Mouse (Mus musculus) naive thymus-derived CD4-positive, alpha-beta T cell, adult 2 months (primary cell): Measurements from ENCODE around the gene 0610010F05Rik.

ENCODE experiments used
- DNase-seq: peaks from one replicate; pipeline ENCODE4 v3.0.0-alpha.2; 2011; ENCODE audit warnings: low read depth

0610010F05Rik gene

DNA sequence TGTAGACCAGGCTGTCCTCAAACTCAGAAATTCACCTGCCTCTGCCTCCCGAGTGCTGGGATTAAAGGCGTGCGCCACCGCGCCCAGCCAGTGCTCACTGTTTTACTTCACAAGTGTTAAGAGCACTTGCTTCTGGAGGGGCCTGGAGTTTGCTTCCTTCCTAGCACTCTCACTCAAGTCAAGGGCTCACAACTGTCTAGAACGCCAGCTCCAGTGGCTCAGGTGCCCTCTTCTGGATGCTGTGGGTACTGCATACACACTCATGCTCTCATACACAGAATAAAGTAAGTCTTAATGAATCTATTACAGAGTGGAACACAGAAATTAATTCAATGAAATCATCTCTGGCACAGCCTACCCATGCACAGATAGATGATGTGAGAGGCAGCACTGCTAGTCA, 67.7 kb downstream of the 0610010F05Rik start:
- peak; percentile 76 for DNase-seq

- no peak for DNase-seq
Observed at GRCm38 (mm10) chr11:23557039-23557630, 76.3 kb downstream of the 0610010F05Rik start.

GRCm38 (mm10) chr11:23537446-23537845, 96.0 kb downstream of the 0610010F05Rik start:
- DNase-seq = no peak

DNA sequence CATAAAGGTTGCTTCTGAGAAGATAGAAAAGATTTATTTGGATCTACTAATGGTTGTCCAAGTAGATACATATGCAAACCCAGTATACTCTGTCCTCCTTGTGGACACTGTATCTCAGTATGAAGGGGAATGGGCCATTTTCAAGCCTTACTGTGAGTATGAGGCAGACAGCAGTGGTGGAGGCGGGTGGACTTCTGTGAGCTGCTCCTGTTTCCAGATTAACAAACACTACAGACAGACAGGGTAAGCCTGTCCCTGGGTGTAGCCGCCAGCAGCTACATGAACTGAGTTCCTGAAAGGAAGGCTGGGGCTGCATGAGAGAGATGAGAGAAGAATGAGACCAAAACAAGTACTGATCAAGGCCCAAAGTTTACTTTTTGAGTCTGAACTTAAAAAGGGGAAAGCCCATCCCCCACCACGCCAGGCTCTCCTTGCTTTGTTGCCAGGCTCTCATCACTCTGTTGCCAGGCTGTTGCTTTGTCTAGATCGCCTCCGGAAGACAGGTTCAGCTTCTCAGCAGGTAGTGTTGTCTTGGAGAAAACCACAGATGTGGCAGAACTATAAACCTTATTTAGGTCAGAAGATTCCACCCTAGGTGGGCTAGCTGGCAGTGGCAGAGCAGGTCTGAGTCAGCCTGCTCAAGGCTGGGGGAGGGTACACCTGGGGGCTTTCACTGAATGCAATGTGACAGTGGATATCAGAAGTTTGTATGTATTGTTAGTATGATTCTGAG, 112.8 kb downstream of the 0610010F05Rik start, which contains the start of gene 1700093K21Rik:
Gene 1700093K21Rik (minus strand): TSS at position 683 of the 733 bp plus-strand sequence.
- DNase-seq = no peak

GRCm38 (mm10) chr11:23518981-23519380, 114.5 kb downstream of the 0610010F05Rik start:
- DNase-seq = no peak

DNA sequence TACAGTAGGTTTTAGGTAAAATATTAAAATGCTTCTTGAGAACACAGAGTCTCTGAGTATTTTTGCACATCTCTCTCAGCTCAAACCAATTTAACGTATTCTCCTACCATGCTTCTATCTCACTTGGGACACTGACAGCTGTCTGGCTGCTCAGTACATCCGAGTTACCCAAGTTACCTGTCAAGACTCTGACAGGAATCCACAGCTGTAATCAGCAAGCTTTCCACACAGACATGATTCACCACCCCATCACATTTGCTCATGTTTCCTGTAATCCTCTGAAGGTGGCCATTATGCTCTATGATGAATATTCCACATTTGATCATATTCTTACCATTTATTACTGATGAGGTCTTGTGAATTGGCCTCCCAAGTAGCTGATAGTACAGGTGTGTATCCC, 118.1 kb downstream of the 0610010F05Rik start:
- DNase-seq = no peak
